Comparison of ENCODE assay signal across 9 mouse cellular contexts in genomic region chr15:98569216-98569615, GRCm38 (mm10). TPM values are rescaled to one million over a fixed set of nuclear protein-coding genes. Genes with fewer than 3 reads are reported as not detected.
DNase-seq lines count a peak whose midpoint lies in the region; ATAC-seq and TF ChIP-seq lines count a peak whose summit lies in the region.
"Had no signal": no experiment of that assay in that cellular context is flagged by ENCODE, and none has a peak within 500 bp of the region (broad histone marks: within the 10 kb centered on the region; RNA-seq: fewer than 3 reads in every experiment).

No protein-coding gene starts in this region.

- peak overlapping the region; percentile 81; the same call in 1 of the 2 replicates for H3K4me3 ChIP-seq in layer of hippocampus, adult 2 months
- H3K4me3 ChIP-seq in embryonic facial prominence, embryonic 12.5 days, result peak overlapping the region; percentile 83
- peak overlapping the region; percentile 73; the same call in 1 of the 2 replicates for H3K4me3 ChIP-seq in intestine, embryonic 15.5 days (replicated peaks)
- H3K4me3 ChIP-seq in neural tube, embryonic 13.5 days, result peak overlapping the region; percentile 95

- 66% methylated on average over 7 of the region's 7 CpGs for WGBS in embryonic facial prominence, embryonic 12.5 days
- 62% methylated on average over 7 of the region's 7 CpGs for WGBS in intestine, embryonic 15.5 days
- 71% methylated on average over 7 of the region's 7 CpGs for WGBS in neural tube, embryonic 13.5 days

- no peak for ATAC-seq in embryonic facial prominence, embryonic 12.5 days (ENCODE audit: insufficient number of reproducible peaks, insufficient read depth, low FRiP score, low TSS enrichment)
- no peak for ATAC-seq in intestine, embryonic 15.5 days
- no peak for ATAC-seq in neural tube, embryonic 13.5 days (ENCODE audit: low read depth)

- TF ChIP-seq CTCF in layer of hippocampus, adult 2 months (conservative IDR thresholded peaks at IDR 0.05), result no peak

- H3K27ac ChIP-seq in layer of hippocampus, adult 2 months, result no peak overlapping the region
- no peak overlapping the region for H3K27ac ChIP-seq in embryonic facial prominence, embryonic 12.5 days
- 0 out of 2 replicates have a peak overlapping the region, but pooled peaks have one; percentile 93 for H3K27ac ChIP-seq in intestine, embryonic 15.5 days
- no peak overlapping the region for H3K27ac ChIP-seq in neural tube, embryonic 13.5 days (replicated peaks)

- H3K4me1 ChIP-seq in embryonic facial prominence, embryonic 12.5 days, result peaks cover 23% of the 10 kb centered on the region
- H3K4me1 ChIP-seq in intestine, embryonic 15.5 days (replicated peaks), result peaks cover 17% of the 10 kb centered on the region
- peaks cover 36% of the 10 kb centered on the region for H3K4me1 ChIP-seq in neural tube, embryonic 13.5 days (replicated peaks)

- H3K4me2 ChIP-seq in embryonic facial prominence, embryonic 12.5 days (replicated peaks), result peak overlapping the region; percentile 84
- H3K4me2 ChIP-seq in intestine, embryonic 15.5 days (replicated peaks), result peak overlapping the region; percentile 67
- H3K4me2 ChIP-seq in neural tube, embryonic 13.5 days, result peak overlapping the region; percentile 86

- H3K9ac ChIP-seq in embryonic facial prominence, embryonic 12.5 days, result peak overlapping the region; percentile 82; the same call in 1 of the 2 replicates
- H3K9ac ChIP-seq in intestine, embryonic 15.5 days, result peak overlapping the region; percentile 76; the same call in 1 of the 2 replicates
- H3K9ac ChIP-seq in neural tube, embryonic 13.5 days, result peak overlapping the region; percentile 85

- no peaks in the 10 kb centered on the region for H3K27me3 ChIP-seq in embryonic facial prominence, embryonic 12.5 days
- H3K27me3 ChIP-seq in intestine, embryonic 15.5 days (replicated peaks), result no peaks in the 10 kb centered on the region
- H3K27me3 ChIP-seq in neural tube, embryonic 13.5 days, result no peaks in the 10 kb centered on the region

- intact Hi-C loops in left cerebral cortex, postnatal 14 days (cut with DNase I), result loop anchor here (5.0 kb wide), 1 partner anchor 37 kb away; the partner anchor contains the start of gene Kansl2

- 0 out of 2 replicates have a peak, but pooled peaks cover 3% of the 10 kb centered on the region for H3K36me3 ChIP-seq in embryonic facial prominence, embryonic 12.5 days
- no peaks in the 10 kb centered on the region for H3K36me3 ChIP-seq in intestine, embryonic 15.5 days
- no peaks in the 10 kb centered on the region for H3K36me3 ChIP-seq in neural tube, embryonic 13.5 days

- no peak for DNase-seq in layer of hippocampus, adult 2 months (ENCODE audit: low spot score in 2 of 2)
- DNase-seq in layer of hippocampus, postnatal 36 days, result no peak
- no peak for DNase-seq in ovary, postnatal 36 days (ENCODE audit: low spot score)
- DNase-seq in left cerebral cortex, postnatal 14 days (ENCODE audit: low spot score in 2 of 2), result no peak
- DNase-seq in right cerebral cortex, postnatal 4 days, result no peak

- no peaks in the 10 kb centered on the region for H3K9me3 ChIP-seq in embryonic facial prominence, embryonic 12.5 days
- H3K9me3 ChIP-seq in intestine, embryonic 15.5 days, result no peaks in the 10 kb centered on the region
- no peaks in the 10 kb centered on the region for H3K9me3 ChIP-seq in neural tube, embryonic 13.5 days

RNA-seq across cellular contexts. Expression of gene Ccnt1, which starts 1.5 kb away (rescaled TPM):
- 10 to 100 TPM; 43.8 to 48.3 TPM for total RNA-seq in layer of hippocampus, adult 2 months (2021)
- 10 to 100 TPM; 37.5 to 49.6 TPM for total RNA-seq in layer of hippocampus, postnatal 36 days (2021)
- 58.0 and 58.9 TPM in 2 replicates for polyA plus RNA-seq in embryonic facial prominence, embryonic 12.5 days (2016; fragmentation: Nextera tagmentation; extraction: Ambion mirVana)
- polyA plus RNA-seq in intestine, embryonic 15.5 days (2015; fragmentation: Nextera tagmentation; extraction: Ambion mirVana), result 42.4 and 44.9 TPM in 2 replicates
- 68.7 and 76.3 TPM in 2 replicates for polyA plus RNA-seq in neural tube, embryonic 13.5 days (2015; fragmentation: Nextera tagmentation; extraction: Ambion mirVana)
- total RNA-seq in left cerebral cortex, postnatal 14 days (2021), result 10 to 100 TPM; 40.5 to 45.3 TPM

RNA-seq across cellular contexts. Expression of gene 4930415O20Rik, which starts 1.6 kb away (rescaled TPM):
- not detected for total RNA-seq in layer of hippocampus, adult 2 months (2021)
- total RNA-seq in layer of hippocampus, postnatal 36 days (2021), result not detected
- polyA plus RNA-seq in embryonic facial prominence, embryonic 12.5 days (2016; fragmentation: Nextera tagmentation; extraction: Ambion mirVana), result not detected in 2 replicates
- polyA plus RNA-seq in intestine, embryonic 15.5 days (2015; fragmentation: Nextera tagmentation; extraction: Ambion mirVana), result 0.77 TPM in 1 of 2 replicates, not detected in the other
- polyA plus RNA-seq in neural tube, embryonic 13.5 days (2015; fragmentation: Nextera tagmentation; extraction: Ambion mirVana), result not detected in 2 replicates
- total RNA-seq in left cerebral cortex, postnatal 14 days (2021), result not detected
- total RNA-seq: neutrophil, adult 5-6 weeks had no signal

RNA-seq across cellular contexts. Expression of gene Kansl2, which starts 35.2 kb away (rescaled TPM):
- 10 to 100 TPM; 62.2 to 62.5 TPM for total RNA-seq in layer of hippocampus, adult 2 months (2021)
- total RNA-seq in layer of hippocampus, postnatal 36 days (2021), result 10 to 100 TPM; 62.6 to 64.2 TPM
- 175 and 177 TPM in 2 replicates for polyA plus RNA-seq in embryonic facial prominence, embryonic 12.5 days (2016; fragmentation: Nextera tagmentation; extraction: Ambion mirVana)
- polyA plus RNA-seq in intestine, embryonic 15.5 days (2015; fragmentation: Nextera tagmentation; extraction: Ambion mirVana), result 81.4 and 86.7 TPM in 2 replicates
- 132 and 147 TPM in 2 replicates for polyA plus RNA-seq in neural tube, embryonic 13.5 days (2015; fragmentation: Nextera tagmentation; extraction: Ambion mirVana)
- total RNA-seq in left cerebral cortex, postnatal 14 days (2021), result 10 to 100 TPM; 59.5 to 61.0 TPM

RNA-seq across cellular contexts. Expression of gene Adcy6, which starts 40.7 kb away (rescaled TPM):
- 10 to 100 TPM; 49.6 to 52.4 TPM for total RNA-seq in layer of hippocampus, adult 2 months (2021)
- 10 to 100 TPM; 43.7 to 48.8 TPM for total RNA-seq in layer of hippocampus, postnatal 36 days (2021)
- 18.7 and 22.2 TPM in 2 replicates for polyA plus RNA-seq in embryonic facial prominence, embryonic 12.5 days (2016; fragmentation: Nextera tagmentation; extraction: Ambion mirVana)
- 21.4 and 23.0 TPM in 2 replicates for polyA plus RNA-seq in intestine, embryonic 15.5 days (2015; fragmentation: Nextera tagmentation; extraction: Ambion mirVana)
- polyA plus RNA-seq in neural tube, embryonic 13.5 days (2015; fragmentation: Nextera tagmentation; extraction: Ambion mirVana), result 10.4 and 10.7 TPM in 2 replicates
- total RNA-seq in left cerebral cortex, postnatal 14 days (2021), result 10 to 100 TPM; 47.8 to 50.2 TPM
